Mouse (Mus musculus) small intestine, adult 2 months (tissue): ENCODE results near the gene Gm14137.

Source experiments
- CTCF ChIP-seq: fragments of 200-500 bp; IDR thresholded peaks from 2 replicates; pipeline ENCODE4 v1.5.1; 2012; ENCODE audit warnings: low read depth, mild to moderate bottlenecking, control low read depth, inconsistent platforms, low read length, moderate library complexity, mixed read lengths; ENCODE audit not compliant: insufficient replicate concordance, insufficient read length; ENCODE audit errors: extremely low read depth
- POLR2A ChIP-seq: fragments of 200-500 bp; IDR thresholded peaks from 2 replicates; pipeline ENCODE4 v1.6.1; 2012; ENCODE audit warnings: low read depth, mild to moderate bottlenecking, control low read depth, inconsistent platforms, low read length, moderate library complexity

DNA sequence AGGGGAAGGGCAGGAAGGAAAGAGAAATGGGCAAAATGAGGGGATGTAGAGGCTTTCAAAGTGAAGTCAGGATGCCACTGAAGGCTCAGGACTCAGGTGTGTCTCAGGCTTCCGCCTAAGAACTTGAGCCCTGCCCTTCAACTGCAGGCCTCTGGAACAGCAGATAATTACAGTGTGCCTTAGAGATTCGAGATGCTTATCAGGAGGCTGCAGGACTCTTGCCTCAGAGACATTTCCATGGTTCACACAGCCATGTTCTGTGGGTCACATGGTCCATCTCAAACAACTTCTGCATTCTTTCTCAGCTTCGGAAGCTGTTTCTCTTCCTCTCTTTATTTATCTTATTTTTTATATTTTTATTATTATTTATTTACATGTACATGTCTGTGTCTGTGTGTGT is 11.2 kb upstream of the Gm14137 start:
- TF ChIP-seq CTCF, result no peak
- no peak for TF ChIP-seq POLR2A
